Mouse (Mus musculus) erythroblast, embryonic 14.5 days (primary cell): ENCODE data around the gene Prkce.

Experiments used
- GATA1 ChIP-seq: IDR thresholded peaks from 2 replicates; pipeline ENCODE4 v1.6.1; 2012; ENCODE audit warnings: low read length, inconsistent platforms, mixed read lengths
- TAL1 ChIP-seq: IDR thresholded peaks from 3 replicates; pipeline ENCODE4 v1.6.1; 2012; ENCODE audit warnings: low read length, inconsistent platforms, mixed read lengths

DNA sequence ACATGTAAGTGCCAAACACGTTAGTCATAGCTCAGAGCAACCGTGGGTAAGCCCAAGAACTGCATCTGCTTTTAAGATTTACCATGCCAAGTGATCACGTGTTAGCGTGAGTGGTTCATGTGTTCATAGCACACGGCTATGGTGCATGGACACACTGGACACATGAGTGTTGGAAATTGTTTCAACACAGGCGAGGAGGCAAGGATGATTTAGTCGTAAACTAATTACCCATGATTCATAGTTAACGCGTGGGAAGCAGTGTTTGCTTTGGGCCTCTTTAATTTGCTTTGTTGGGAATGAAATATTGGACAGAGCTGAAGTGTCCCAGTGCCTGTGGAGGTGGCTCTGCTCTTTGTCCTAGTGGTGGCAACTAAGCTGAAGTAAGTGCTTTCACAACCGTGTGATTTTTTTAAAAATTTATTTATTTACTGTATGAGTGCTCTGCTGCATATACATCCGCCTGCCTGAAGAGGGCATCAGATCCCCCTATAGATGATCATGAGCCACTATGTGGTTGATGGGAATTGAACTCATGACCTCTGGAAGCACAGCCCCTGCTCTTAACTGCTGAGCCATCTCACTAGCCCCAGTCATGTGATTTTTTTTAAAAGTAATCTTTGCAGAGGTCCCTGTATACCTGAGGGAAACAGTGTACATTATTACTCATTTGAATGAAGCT, 290.9 kb downstream of the Prkce start:
- TF ChIP-seq TAL1 (no peak), GATA1 (no peak)
